Mouse (Mus musculus) brain, adult 10 weeks (tissue): Measurements from ENCODE around the gene Asgr1. TPM values are rescaled to one million over a fixed set of nuclear protein-coding genes. Genes with fewer than 3 reads are reported as not detected.

Experiments
- polyA plus RNA-seq: library from polyadenylated mRNA; stranded (reverse); fragments of 350-450 nt; fragmentation: Illumina TruSeq; extraction: RNeasy Lipid Tissue Mini Kit (QIAGEN cat#74804); gene quantifications from one replicate; pipeline ENCODE4 v1.2.3, GENCODE M21; 2015; ENCODE audit warnings: low read depth, low replicate concordance

Gene Asgr1
- polyA plus RNA-seq: 2.2 TPM

GRCm38 (mm10) chr11:70053898-70054570, at the start of gene Asgr1:
Gene Asgr1 (plus strand): TSS chr11:70054085.

GRCm38 (mm10) chr11:70014880-70015558, 38.9 kb upstream of the Asgr1 start, which contains the start of gene Acadvl:
Gene Acadvl (minus strand): TSS chr11:70015411.

GRCm38 (mm10) chr11:70016669-70017068, 37.2 kb upstream of the Asgr1 start, which contains the start of gene Dlg4:
Gene Dlg4 (plus strand): TSS chr11:70016942.

DNA sequence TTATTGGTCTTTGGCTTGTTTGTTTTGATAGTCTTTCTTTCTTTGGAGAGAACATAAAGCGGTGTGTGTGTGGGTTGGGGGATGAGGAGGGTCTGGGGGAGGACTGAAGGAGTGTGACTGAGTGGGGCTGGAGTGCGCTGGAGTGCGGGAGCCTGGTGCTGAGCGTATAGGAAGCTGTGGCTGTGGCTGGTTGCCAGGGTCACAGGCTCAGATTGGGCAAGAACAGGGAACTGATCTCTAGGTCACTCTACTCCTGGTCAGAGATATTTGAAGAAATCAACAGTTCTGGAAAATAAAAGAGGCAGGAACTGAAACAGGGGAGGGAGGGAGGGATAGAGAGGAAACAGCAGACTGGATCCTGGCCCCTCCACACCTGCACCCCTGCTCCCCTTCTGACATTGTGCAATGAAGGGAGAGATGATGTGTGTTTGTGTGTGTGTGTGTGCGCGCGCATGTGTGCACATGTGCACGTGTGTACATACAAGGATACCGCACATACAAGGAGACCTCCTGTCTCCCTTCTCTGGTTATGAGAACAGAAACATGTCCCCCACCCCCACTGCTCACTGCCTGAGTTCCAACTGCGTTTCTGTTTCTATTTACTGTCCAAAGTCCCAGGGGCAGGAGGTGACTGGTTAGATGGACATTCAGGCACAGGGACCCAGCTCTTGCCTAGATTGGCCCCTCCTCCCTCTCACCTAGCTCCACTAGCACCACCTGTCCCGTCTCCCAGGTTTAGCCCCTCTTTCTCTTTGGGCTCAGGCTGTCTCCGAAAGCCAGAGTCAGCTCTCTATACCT, 38.3 kb downstream of the Asgr1 start, which contains the start of gene Asgr2:
Gene Asgr2 (plus strand): TSS at position 659 of the 798 bp plus-strand sequence.

Other genes with a start within 250 kb of the Asgr1 start
- gene Tmem102, start 248.5 kb upstream of the Asgr1 start, polyA plus RNA-seq: not detected
- not detected for gene Gm39566, start 238.8 kb upstream of the Asgr1 start, polyA plus RNA-seq
- not detected for gene Spem2, start 235.6 kb upstream of the Asgr1 start, polyA plus RNA-seq
- gene Spem1, start 231.9 kb upstream of the Asgr1 start, polyA plus RNA-seq: not detected
- gene Nlgn2, start 216.3 kb upstream of the Asgr1 start, polyA plus RNA-seq: 101 TPM
- gene Tmem256, start 215.6 kb upstream of the Asgr1 start, polyA plus RNA-seq: 280 TPM
- gene Plscr3, start 207.7 kb upstream of the Asgr1 start, polyA plus RNA-seq: 18.8 TPM
- not detected for gene Tnk1, start 195.4 kb upstream of the Asgr1 start, polyA plus RNA-seq
- not detected for gene Tmem95, start 176.1 kb upstream of the Asgr1 start, polyA plus RNA-seq
- 1.7 TPM for gene Kctd11, start 172.7 kb upstream of the Asgr1 start, polyA plus RNA-seq
- not detected for gene Acap1, start 158.5 kb upstream of the Asgr1 start, polyA plus RNA-seq
- 0.33 TPM for gene 2810408A11Rik, start 153.1 kb upstream of the Asgr1 start, polyA plus RNA-seq
- gene Neurl4, start 153.0 kb upstream of the Asgr1 start, polyA plus RNA-seq: 63.2 TPM
- gene Gps2, start 140.2 kb upstream of the Asgr1 start, polyA plus RNA-seq: 35.4 TPM
- 640 TPM for gene Eif5a, start 132.1 kb upstream of the Asgr1 start, polyA plus RNA-seq
- 4.8 TPM for gene Ybx2, start 118.3 kb upstream of the Asgr1 start, polyA plus RNA-seq
- gene Slc2a4, start 105.9 kb upstream of the Asgr1 start, polyA plus RNA-seq: 1.4 TPM
- not detected for gene Cldn7, start 89.3 kb upstream of the Asgr1 start, polyA plus RNA-seq
- gene Ctdnep1, start 72.9 kb upstream of the Asgr1 start, polyA plus RNA-seq: 108 TPM
- 115 TPM for gene Elp5, start 71.6 kb upstream of the Asgr1 start, polyA plus RNA-seq
- gene Gabarap, start 62.9 kb upstream of the Asgr1 start, polyA plus RNA-seq: 346 TPM
- gene Phf23, start 58.3 kb upstream of the Asgr1 start, polyA plus RNA-seq: 56.1 TPM
- 17.5 TPM for gene Dvl2, start 53.5 kb upstream of the Asgr1 start, polyA plus RNA-seq
- 53.6 TPM for gene Acadvl, start 38.7 kb upstream of the Asgr1 start, polyA plus RNA-seq
- gene Dlg4, start 37.1 kb upstream of the Asgr1 start, polyA plus RNA-seq: 491 TPM
- not detected for gene Asgr2, start 38.6 kb downstream of the Asgr1 start, polyA plus RNA-seq
- 0.80 TPM for gene Mgl2, start 76.2 kb downstream of the Asgr1 start, polyA plus RNA-seq
- gene Clec10a, start 102.1 kb downstream of the Asgr1 start, polyA plus RNA-seq: 1.3 TPM
- 23.4 TPM for gene Slc16a11, start 158.7 kb downstream of the Asgr1 start, polyA plus RNA-seq
- 4.6 TPM for gene Slc16a13, start 167.0 kb downstream of the Asgr1 start, polyA plus RNA-seq
- 0.76 TPM for gene Bcl6b, start 175.7 kb downstream of the Asgr1 start, polyA plus RNA-seq
- gene 0610010K14Rik, start 183.8 kb downstream of the Asgr1 start, polyA plus RNA-seq: 55.7 TPM
- gene Gm21988, start 185.7 kb downstream of the Asgr1 start, polyA plus RNA-seq: 9.0 TPM
- gene Rnasek, start 185.8 kb downstream of the Asgr1 start, polyA plus RNA-seq: 441 TPM
- gene Alox12, start 201.3 kb downstream of the Asgr1 start, polyA plus RNA-seq: 0.36 TPM